Mouse (Mus musculus) hematopoietic stem cell, adult 5-6 weeks (primary cell): ENCODE measurements around the gene Frem2. TPM values are rescaled to one million over a fixed set of nuclear protein-coding genes. Genes with fewer than 3 reads are reported as not detected.

ENCODE experiments used
- ATAC-seq, 2 experiments: fragments of 125-278 bp in 1 of 2; replicated peaks in 1 of 2; 2 replicates each; pipeline ENCODE4 v1.8.0; 2016 to 2017; ENCODE audit warnings: inconsistent platforms in 2 of 2, mild to moderate bottlenecking in 2 of 2, moderate number of reproducible peaks in 2 of 2, low read depth in 1 of 2, moderate TSS enrichment in 1 of 2; ENCODE audit not compliant: low FRiP score in 2 of 2, poor library complexity in 2 of 2, severe bottlenecking in 2 of 2, insufficient read depth in 1 of 2, low TSS enrichment in 1 of 2
- total RNA-seq: library from RNA; stranded (forward); fragments of 172-1452, 232-1000 nt; gene quantifications from 2 replicates; pipeline ENCODE4 v1.2.3, GENCODE M21; 2017

Gene Frem2
- not detected in 2 replicates for total RNA-seq

GRCm38 (mm10) chr3:53656878-53657561, at the start of gene Frem2:
TSS of gene Frem2 (minus strand) at chr3:53657355.
- peak; percentile 46 to 48; a peak in 3 of 4 replicates for ATAC-seq

GRCm38 (mm10) chr3:53705992-53706495, 48.9 kb upstream of the Frem2 start:
- no peak for ATAC-seq

- no peak for ATAC-seq
These were observed 46.0 kb upstream of the Frem2 start for GRCm38 (mm10) chr3:53703126-53703505.

- no peak for ATAC-seq
These were observed 45.4 kb upstream of the Frem2 start for GRCm38 (mm10) chr3:53702421-53703125.

- no peak for ATAC-seq
These were observed 44.8 kb upstream of the Frem2 start for GRCm38 (mm10) chr3:53701940-53702339.

GRCm38 (mm10) chr3:53687776-53688175, 30.6 kb upstream of the Frem2 start:
- ATAC-seq = no peak

GRCm38 (mm10) chr3:53682244-53682643, 25.1 kb upstream of the Frem2 start:
- no peak for ATAC-seq

GRCm38 (mm10) chr3:53680816-53681215, 23.7 kb upstream of the Frem2 start:
- no peak for ATAC-seq

GRCm38 (mm10) chr3:53674225-53674624, 17.1 kb upstream of the Frem2 start:
- ATAC-seq = no peak

GRCm38 (mm10) chr3:53669736-53670135, 12.6 kb upstream of the Frem2 start:
- no peak for ATAC-seq

- ATAC-seq = peak; percentile 27 to 62; a peak in 2 of 4 replicates
These were observed 784 bp upstream of the Frem2 start for GRCm38 (mm10) chr3:53657744-53658534.

- no peak for ATAC-seq
These were observed 752 bp downstream of the Frem2 start for GRCm38 (mm10) chr3:53656328-53656877.

- no peak for ATAC-seq
These were observed 1.8 kb downstream of the Frem2 start for GRCm38 (mm10) chr3:53655343-53655742.

- ATAC-seq = peak; percentile 33 to 48; a peak in 3 of 4 replicates
These were observed 7.0 kb downstream of the Frem2 start for GRCm38 (mm10) chr3:53650003-53650748.

GRCm38 (mm10) chr3:53649425-53649824, 7.7 kb downstream of the Frem2 start:
- no peak for ATAC-seq

- no peak for ATAC-seq
These were observed 8.3 kb downstream of the Frem2 start for GRCm38 (mm10) chr3:53648902-53649301.

- no peak for ATAC-seq
These were observed 21.2 kb downstream of the Frem2 start for GRCm38 (mm10) chr3:53635948-53636347.
